Comparison of ENCODE assay signal across 8 mouse cellular contexts in the genomic region with DNA sequence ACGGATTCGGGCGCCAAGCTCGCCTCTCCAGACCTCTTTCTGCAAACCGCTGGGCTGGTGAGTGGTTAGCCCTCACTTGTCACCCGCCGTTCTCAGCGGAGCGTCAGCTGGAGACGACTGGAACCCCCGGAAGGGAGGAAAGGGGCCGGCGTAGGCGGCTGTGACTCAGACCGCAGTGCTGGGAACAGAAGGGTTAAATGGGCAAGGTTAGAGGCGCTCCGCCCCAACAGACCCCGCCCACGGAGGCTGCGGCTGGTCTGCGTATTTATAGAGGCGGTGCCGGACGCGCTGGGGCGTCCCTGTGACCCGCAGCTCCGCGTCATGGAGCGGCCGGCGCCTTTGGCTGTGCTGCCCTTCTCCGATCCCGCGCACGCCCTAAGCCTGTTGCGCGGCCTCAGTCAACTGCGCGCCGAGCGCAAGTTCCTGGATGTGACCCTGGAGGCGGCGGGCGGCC. TPM values are rescaled to one million over a fixed set of nuclear protein-coding genes. Genes with fewer than 3 reads are reported as not detected.
DNase-seq lines count a peak whose midpoint lies in the region; ATAC-seq and TF ChIP-seq lines count a peak whose summit lies in the region.

A gene (plus strand): TSS at position 182 of the 454 bp plus-strand sequence.

- H3K36me3 ChIP-seq in hindbrain, embryonic 14.5 days (replicated peaks; ENCODE audit: control insufficient read depth, insufficient read depth): no peaks in the 10 kb centered on the region

- no peak for DNase-seq in Patski (ENCODE audit: low read depth, low spot score)
- DNase-seq in cerebellum, postnatal 14 days: peak; percentile 90 to 94
- DNase-seq in frontal cortex, postnatal 25 days (ENCODE audit: low spot score in 2 of 2): peak; percentile 85 to 88
- peak; percentile 85 for DNase-seq in hindbrain, embryonic 14.5 days (ENCODE audit: low spot score)
- peak; percentile 88 for DNase-seq in left cerebral cortex, adult 11 months (ENCODE audit: low spot score)
- DNase-seq in lung, postnatal 4 days: peak; percentile 96 to 98
- DNase-seq in retina, postnatal 7 days (ENCODE audit: low read depth, low spot score): peak; percentile 81
- DNase-seq in urinary bladder, adult 2 months (ENCODE audit: low spot score): peak; percentile 95

- no peaks in the 10 kb centered on the region for H3K27me3 ChIP-seq in Patski
- peaks cover 37% of the 10 kb centered on the region for H3K27me3 ChIP-seq in hindbrain, embryonic 14.5 days (ENCODE audit: control insufficient read depth, insufficient read depth, low read length)

- in situ Hi-C loops in Patski (cut with MboI; ENCODE audit: low pct_unique_long_range_greater_than_20kb): no loop called here

- CTCF ChIA-PET in Patski (lab: Charles Lee): interaction anchor here (1.0 to 2.5 kb wide), 3 partner anchors 20 to 28 kb away, joined by 3 to 12 read pairs (median 3); a partner anchor contains a TSS

- peak within 1 kb of the TSS; percentile 65 for H3K4me3 ChIP-seq in hindbrain, embryonic 14.5 days (replicated peaks; ENCODE audit: low read length)

- peaks cover 29% of the 10 kb centered on the region for H3K4me1 ChIP-seq in hindbrain, embryonic 14.5 days (replicated peaks; ENCODE audit: control insufficient read depth, insufficient read depth, low read length)

- no peaks in the 10 kb centered on the region for H3K9me3 ChIP-seq in hindbrain, embryonic 14.5 days (ENCODE audit: control insufficient read depth, low read length)

- ATAC-seq in Patski: peak; percentile 55
- peak; percentile 86 for ATAC-seq in hindbrain, embryonic 14.5 days (ENCODE audit: low FRiP score)

- WGBS in hindbrain, embryonic 14.5 days: under 1% methylated on average over 45 of the region's 45 CpGs

- POLR2A ChIA-PET in Patski (lab: Charles Lee): interaction anchor here (1.2 to 2.1 kb wide), 7 partner anchors 12 to 28 kb away, joined by 3 to 8 read pairs (median 5); a partner anchor contains a TSS

- TF ChIP-seq CTCF in Patski (IDR thresholded peaks at IDR 0.05): no peak

- peak within 1 kb of the TSS; percentile 67 for H3K9ac ChIP-seq in hindbrain, embryonic 14.5 days

- H3K4me2 ChIP-seq in hindbrain, embryonic 14.5 days (replicated peaks): peak within 1 kb of the TSS; percentile 100

- H3K27ac ChIP-seq in hindbrain, embryonic 14.5 days: peak within 1 kb of the TSS; percentile 77

RNA-seq across cellular contexts. Expression of the gene that starts here (rescaled TPM):
- polyA plus RNA-seq in Patski (2021): 16.6 TPM
- polyA plus RNA-seq in hindbrain, embryonic 14.5 days (2014; fragmentation: Nextera tagmentation; extraction: Ambion mirVana): 2.5 and 3.2 TPM in 2 replicates
- polyA plus RNA-seq in urinary bladder, adult 2 months (2012; rRNA removed): 34.5 and 38.3 TPM in 2 replicates
